Mouse (Mus musculus) ES-Bruce4 (cell line): ENCODE data around the gene Taf1.

Experiments used
- CTCF ChIP-seq: IDR thresholded peaks from one replicate; pipeline ENCODE4 v1.8.1; 2011; ENCODE audit warnings: low read depth, low read length
- EP300 ChIP-seq: IDR thresholded peaks from 2 replicates; pipeline ENCODE4 v1.6.1; 2011; ENCODE audit warnings: low read depth, low read length; ENCODE audit not compliant: insufficient read depth
- POLR2A ChIP-seq: IDR thresholded peaks from one replicate; pipeline ENCODE4 v1.8.1; 2011; ENCODE audit warnings: low read length; ENCODE audit not compliant: insufficient read depth

- TF ChIP-seq CTCF, result no peak
- no peak for TF ChIP-seq POLR2A
- no peak for TF ChIP-seq EP300
Measured at GRCm38 (mm10) chrX:101638856-101639255, 106.3 kb downstream of the Taf1 start.
